Mouse (Mus musculus) limb, embryonic 12.5 days (tissue): ENCODE measurements around the gene Fbxw11. TPM values are rescaled to one million over a fixed set of nuclear protein-coding genes. Genes with fewer than 3 reads are reported as not detected.
"Not testable (repeated sequence)": the region's sequence is repeated elsewhere in the genome, so short reads cannot be mapped to it uniquely, and the experiment has no call there.

Source experiments
- ATAC-seq: fragments of 200-750 bp; cut with Nextera tagmentation; 2 replicates; pipeline ENCODE4 v1.8.0; 2017; ENCODE audit warnings: low read depth, moderate TSS enrichment; ENCODE audit not compliant: insufficient number of reproducible peaks, insufficient read depth, low FRiP score, low TSS enrichment
- H3K27ac ChIP-seq: fragments of 300-500 bp; sonication (generic); 2 replicates; pipeline ENCODE4 v1.5.1; 2016; ENCODE audit warnings: mild to moderate bottlenecking, moderate library complexity
- H3K27me3 ChIP-seq: fragments of 300-500 bp; sonication (generic); 2 replicates; pipeline ENCODE4 v1.6.1; 2016; ENCODE audit warnings: mild to moderate bottlenecking, moderate library complexity
- H3K36me3 ChIP-seq: fragments of 300-500 bp; sonication (generic); 2 replicates; pipeline ENCODE4 v1.6.1; 2016; ENCODE audit warnings: mild to moderate bottlenecking, moderate library complexity
- H3K4me1 ChIP-seq: fragments of 300-500 bp; sonication (generic); replicated peaks from 2 replicates; pipeline ENCODE4 v1.6.1; 2016
- H3K4me2 ChIP-seq: fragments of 300-500 bp; sonication (generic); 2 replicates; pipeline ENCODE4 v1.6.1; 2016; ENCODE audit warnings: mild to moderate bottlenecking, moderate library complexity
- H3K4me3 ChIP-seq: fragments of 300-500 bp; sonication (generic); replicated peaks from 2 replicates; pipeline ENCODE4 v1.5.1; 2016; ENCODE audit warnings: mild to moderate bottlenecking
- H3K9ac ChIP-seq: fragments of 300-500 bp; sonication (generic); replicated peaks from 2 replicates; pipeline ENCODE4 v1.6.1; 2016; ENCODE audit warnings: mild to moderate bottlenecking, moderate library complexity
- H3K9me3 ChIP-seq: fragments of 300-500 bp; sonication (generic); 2 replicates; pipeline ENCODE4 v1.6.1; 2016; ENCODE audit warnings: mild to moderate bottlenecking, moderate library complexity
- WGBS: fragments of 180-500 bp; shearing (Covaris S2); methylation state at CpG from one replicate; pipeline ENCODE4 v1.1.7; 2016; 5-methylcytosine and 5-hydroxymethylcytosine counted together
- polyA plus RNA-seq: library from polyadenylated mRNA; unstranded; fragments of >200 nt; fragmentation: Nextera tagmentation; extraction: Ambion mirVana; gene quantifications from 2 replicates; pipeline ENCODE4 v1.2.1, GENCODE M21; 2016

Fbxw11 gene
- polyA plus RNA-seq, 1 experiment from 2014 or later, result 91.0 TPM

DNA sequence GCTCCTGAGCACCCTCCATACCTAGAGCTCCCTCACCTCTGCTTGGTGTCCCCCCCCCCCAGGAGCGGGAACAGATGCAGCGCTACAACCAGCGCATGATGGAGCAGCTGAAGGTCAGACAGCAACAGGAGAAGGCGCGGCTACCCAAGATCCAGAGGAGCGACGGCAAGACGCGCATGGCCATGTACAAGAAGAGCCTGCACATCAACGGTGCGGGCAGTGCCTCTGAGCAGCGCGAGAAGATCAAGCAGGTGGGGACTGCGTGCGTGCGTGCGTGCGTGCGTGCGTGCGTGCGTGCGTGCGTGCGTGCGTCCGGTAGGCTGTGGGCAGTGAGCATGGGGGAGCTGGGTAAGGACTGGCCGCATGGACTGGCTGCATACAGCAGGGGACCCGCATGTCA is 28.1 kb upstream of the Fbxw11 start:
- H3K36me3 ChIP-seq, result no peaks in the 10 kb centered on the region
- no peak for ATAC-seq
- no peak overlapping the region for H3K4me2 ChIP-seq
- no peak overlapping the region for H3K4me3 ChIP-seq
- H3K9me3 ChIP-seq, result no peaks in the 10 kb centered on the region
- no peak overlapping the region for H3K9ac ChIP-seq
- 94% methylated on average over 29 of the region's 29 CpGs for WGBS
- H3K27me3 ChIP-seq, result no peaks in the 10 kb centered on the region
- no peak overlapping the region for H3K27ac ChIP-seq
- H3K4me1 ChIP-seq, result peaks cover 27% of the 10 kb centered on the region

DNA sequence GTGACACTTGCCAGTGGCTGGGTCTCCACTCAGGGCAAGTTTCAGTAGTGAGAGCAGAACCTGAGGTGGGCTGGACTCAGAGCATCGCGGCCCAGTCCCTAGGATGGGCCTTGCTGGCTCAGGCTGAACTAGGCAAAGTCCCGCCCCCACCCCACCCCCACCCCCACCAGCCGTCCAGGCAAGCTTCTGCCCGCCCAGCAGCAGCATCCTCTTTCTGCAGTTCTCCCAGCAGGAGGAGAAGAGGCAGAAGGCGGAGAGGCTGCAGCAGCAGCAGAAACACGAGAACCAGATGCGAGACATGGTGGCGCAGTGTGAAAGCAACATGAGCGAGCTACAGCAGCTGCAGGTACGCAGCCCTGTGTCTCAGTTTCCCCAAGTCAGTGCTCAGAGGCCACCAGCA is 27.0 kb upstream of the Fbxw11 start:
- Histone ChIP-seq H3K27me3 (no peaks in the 10 kb centered on the region), H3K4me2 (peak overlapping the region; percentile 26), H3K9ac (0 out of 2 replicates have a peak overlapping the region, but pooled peaks have one; percentile 37), H3K36me3 (no peaks in the 10 kb centered on the region), H3K27ac (no peak overlapping the region; the same call in 1 of the 2 replicates), H3K4me1 (peaks cover 32% of the 10 kb centered on the region), H3K9me3 (no peaks in the 10 kb centered on the region), H3K4me3 (no peak overlapping the region)
- 8% methylated on average over 11 of the region's 11 CpGs for WGBS
- ATAC-seq, result no peak; the same call in 1 of the 2 replicates

DNA sequence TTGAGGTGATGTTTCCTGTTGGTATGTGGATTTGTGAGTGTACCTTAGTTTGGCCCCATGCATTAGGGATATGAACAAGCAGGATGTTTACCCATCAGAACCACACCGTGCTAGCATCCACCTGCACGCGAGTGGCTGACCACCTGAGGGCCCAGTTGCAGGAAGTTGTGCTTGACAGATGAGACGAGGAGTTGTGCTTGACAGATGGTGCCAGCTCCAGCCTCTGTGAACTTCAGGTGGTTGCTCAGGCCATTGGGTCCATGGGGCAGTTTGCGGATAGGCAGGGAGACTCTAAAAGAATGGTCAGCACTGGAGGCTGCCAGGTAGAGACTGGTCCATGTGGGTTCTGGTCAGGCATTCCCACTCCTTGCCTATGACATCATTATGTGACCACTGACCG is 26.4 kb upstream of the Fbxw11 start:
- Histone ChIP-seq H3K36me3 (no peaks in the 10 kb centered on the region), H3K4me1 (peaks cover 32% of the 10 kb centered on the region), H3K9ac (no peak overlapping the region), H3K4me2 (0 out of 2 replicates have a peak overlapping the region, but pooled peaks have one; percentile 26), H3K4me3 (no peak overlapping the region), H3K9me3 (no peaks in the 10 kb centered on the region), H3K27me3 (no peaks in the 10 kb centered on the region), H3K27ac (peak overlapping the region; percentile 14; the same call in 1 of the 2 replicates)
- 77% methylated on average over 6 of the region's 6 CpGs for WGBS
- no peak for ATAC-seq

GRCm38 (mm10) chr11:32618036-32618435 is 24.5 kb upstream of the Fbxw11 start:
- H3K27me3 ChIP-seq, result no peaks in the 10 kb centered on the region
- ATAC-seq, result no peak
- peaks cover 24% of the 10 kb centered on the region for H3K4me1 ChIP-seq
- no peak overlapping the region for H3K4me3 ChIP-seq
- H3K4me2 ChIP-seq, result no peak overlapping the region
- no peaks in the 10 kb centered on the region for H3K9me3 ChIP-seq
- H3K9ac ChIP-seq, result no peak overlapping the region
- no peak overlapping the region for H3K27ac ChIP-seq
- WGBS, result 80% methylated on average over 1 of the region's 1 CpGs
- no peaks in the 10 kb centered on the region for H3K36me3 ChIP-seq

GRCm38 (mm10) chr11:32618641-32619040 is 23.9 kb upstream of the Fbxw11 start:
- not testable (repeated sequence) for H3K9ac ChIP-seq, H3K27ac ChIP-seq, ATAC-seq, H3K9me3 ChIP-seq, H3K27me3 ChIP-seq, H3K4me3 ChIP-seq, H3K4me2 ChIP-seq, H3K36me3 ChIP-seq
- 80% methylated on average over 5 of the region's 5 CpGs for WGBS
- peaks cover 26% of the 10 kb centered on the region for H3K4me1 ChIP-seq

- 33% methylated on average over 8 of the region's 8 CpGs for WGBS
- no peak overlapping the region for H3K4me2 ChIP-seq
Observed at GRCm38 (mm10) chr11:32619257-32619816, 23.2 kb upstream of the Fbxw11 start.

DNA sequence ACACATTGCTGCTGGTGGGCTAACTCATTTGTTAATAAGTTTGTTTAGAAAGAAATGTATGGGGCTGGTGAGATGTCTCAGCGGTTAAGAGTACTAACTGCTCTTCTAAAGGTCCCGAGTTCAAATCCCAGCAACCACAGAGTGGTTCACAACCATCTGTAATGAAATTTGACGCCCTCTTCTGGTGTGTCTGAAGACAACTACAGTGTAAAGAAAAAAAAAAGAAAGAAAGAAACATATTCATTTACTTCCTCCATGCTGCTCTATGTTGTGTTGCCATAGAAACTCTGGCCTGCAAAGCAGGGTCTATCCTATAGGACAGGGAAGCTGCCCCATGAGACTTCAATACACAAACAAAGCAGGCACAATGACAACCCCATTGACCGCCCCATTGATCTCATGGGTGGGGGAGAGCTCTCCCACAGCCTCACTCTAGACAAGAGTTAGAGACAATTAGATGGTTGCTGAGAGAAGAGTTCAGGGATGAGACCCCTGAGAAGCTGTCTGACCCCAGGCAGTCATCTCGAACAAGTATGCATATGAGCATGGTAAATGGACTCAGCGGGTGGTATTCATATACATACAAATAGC is 22.6 kb upstream of the Fbxw11 start:
- no peak overlapping the region for H3K4me2 ChIP-seq
- 0 out of 2 replicates have a peak overlapping the region, but pooled peaks have one; percentile 57 for H3K27ac ChIP-seq
- no peaks in the 10 kb centered on the region for H3K27me3 ChIP-seq
- WGBS, result 87% methylated on average over 6 of the region's 6 CpGs
- no peak overlapping the region for H3K9ac ChIP-seq
- H3K4me1 ChIP-seq, result peaks cover 29% of the 10 kb centered on the region
- no peak overlapping the region for H3K4me3 ChIP-seq
- no peaks in the 10 kb centered on the region for H3K36me3 ChIP-seq
- no peaks in the 10 kb centered on the region for H3K9me3 ChIP-seq
- ATAC-seq, result no peak

More at GRCm38 (mm10) chr11:32619257-32619816, 23.2 kb upstream of the Fbxw11 start:
- Histone ChIP-seq H3K27me3 (no peaks in the 10 kb centered on the region), H3K4me1 (peaks cover 29% of the 10 kb centered on the region), H3K4me3 (no peak overlapping the region), H3K9ac (no peak overlapping the region), H3K36me3 (no peaks in the 10 kb centered on the region), H3K27ac (peak overlapping the region; percentile 57), H3K9me3 (no peaks in the 10 kb centered on the region)
- 0 out of 2 replicates have a peak, but pooled peaks have one; percentile 24 for ATAC-seq

DNA sequence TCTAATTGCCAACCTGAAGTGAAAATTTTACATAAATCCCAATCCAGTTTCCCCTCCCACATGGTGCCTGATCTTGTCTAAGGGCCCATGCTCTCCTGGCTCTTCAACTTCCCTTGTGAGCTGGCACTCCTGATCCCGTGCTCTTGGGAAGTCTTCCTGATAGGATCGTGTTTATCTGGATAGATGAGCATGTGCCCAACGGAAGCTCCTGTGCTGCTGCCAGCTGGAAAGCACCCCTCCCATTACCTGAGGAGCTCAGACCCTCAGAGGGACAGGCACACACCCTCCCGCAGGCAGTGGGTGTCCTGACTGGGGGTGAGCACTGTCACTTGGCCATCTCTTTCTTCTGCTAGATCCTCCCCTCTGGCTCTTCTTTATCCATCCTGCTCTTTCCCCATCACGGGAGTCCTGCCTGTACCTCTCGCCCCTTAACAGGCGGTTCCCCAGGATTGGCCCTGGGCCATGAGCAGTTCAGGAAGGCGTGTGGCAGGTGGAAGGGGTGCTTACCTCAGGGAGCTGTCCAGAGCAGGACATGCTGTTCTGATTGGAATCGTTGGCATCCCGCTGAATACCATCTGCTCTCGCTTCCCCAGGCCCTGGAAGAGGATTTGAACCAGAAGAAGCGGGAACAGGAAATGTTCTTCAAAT is 20.6 kb upstream of the Fbxw11 start:
- H3K4me1 ChIP-seq, result peaks cover 17% of the 10 kb centered on the region
- no peaks in the 10 kb centered on the region for H3K36me3 ChIP-seq
- no peak overlapping the region for H3K4me2 ChIP-seq
- H3K27ac ChIP-seq, result no peak overlapping the region
- 76% methylated on average over 12 of the region's 12 CpGs for WGBS
- H3K27me3 ChIP-seq, result no peaks in the 10 kb centered on the region
- H3K9ac ChIP-seq, result no peak overlapping the region
- no peak for ATAC-seq
- no peaks in the 10 kb centered on the region for H3K9me3 ChIP-seq
- H3K4me3 ChIP-seq, result no peak overlapping the region

- WGBS, result 84% methylated on average over 13 of the region's 13 CpGs
- no peak for ATAC-seq
Observed at GRCm38 (mm10) chr11:32622479-32623190, 19.9 kb upstream of the Fbxw11 start.

GRCm38 (mm10) chr11:32623236-32623635 is 19.3 kb upstream of the Fbxw11 start:
- WGBS, result 79% methylated on average over 5 of the region's 5 CpGs
- Histone ChIP-seq H3K36me3 (no peaks in the 10 kb centered on the region), H3K4me1 (peaks cover 17% of the 10 kb centered on the region), H3K9me3 (no peaks in the 10 kb centered on the region), H3K27me3 (no peaks in the 10 kb centered on the region), H3K27ac (no peak overlapping the region), H3K4me2 (no peak overlapping the region), H3K4me3 (no peak overlapping the region), H3K9ac (no peak overlapping the region)
- no peak for ATAC-seq

More at GRCm38 (mm10) chr11:32622479-32623190, 19.9 kb upstream of the Fbxw11 start:
- H3K4me2 ChIP-seq, result no peak overlapping the region
- H3K9me3 ChIP-seq, result no peaks in the 10 kb centered on the region
- H3K27me3 ChIP-seq, result no peaks in the 10 kb centered on the region
- H3K9ac ChIP-seq, result no peak overlapping the region
- no peak overlapping the region for H3K27ac ChIP-seq
- peaks cover 17% of the 10 kb centered on the region for H3K4me1 ChIP-seq
- no peaks in the 10 kb centered on the region for H3K36me3 ChIP-seq
- H3K4me3 ChIP-seq, result no peak overlapping the region

DNA sequence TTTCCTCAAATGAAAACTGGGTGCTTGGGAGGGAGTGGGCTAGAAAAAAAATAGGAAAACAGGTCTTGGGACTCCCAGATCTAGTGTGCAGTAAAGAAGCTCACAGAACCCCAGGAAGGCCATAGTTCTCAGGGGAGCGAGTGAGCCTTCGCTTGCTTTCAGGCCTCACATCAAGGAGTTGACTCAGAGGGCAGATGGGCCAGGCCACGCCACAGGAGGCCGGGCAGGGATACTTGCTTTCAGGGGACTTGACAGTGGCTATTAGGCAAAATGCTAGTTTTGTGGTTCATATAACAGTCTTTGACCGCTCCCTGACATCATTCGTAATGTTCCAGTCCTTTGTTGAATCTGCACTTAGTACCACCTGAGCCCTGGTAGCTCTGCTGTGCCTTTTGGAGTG is 18.6 kb upstream of the Fbxw11 start:
- no peak overlapping the region for H3K27ac ChIP-seq
- H3K9me3 ChIP-seq, result no peaks in the 10 kb centered on the region
- H3K36me3 ChIP-seq, result no peaks in the 10 kb centered on the region
- ATAC-seq, result no peak
- H3K9ac ChIP-seq, result no peak overlapping the region
- H3K4me1 ChIP-seq, result peaks cover 16% of the 10 kb centered on the region
- no peaks in the 10 kb centered on the region for H3K27me3 ChIP-seq
- no peak overlapping the region for H3K4me2 ChIP-seq
- no peak overlapping the region for H3K4me3 ChIP-seq
- 78% methylated on average over 6 of the region's 6 CpGs for WGBS
